Mouse (Mus musculus) ES-Bruce4 (cell line): ENCODE measurements around the gene Fndc8.

Experiments
- CTCF ChIP-seq: IDR thresholded peaks from one replicate; pipeline ENCODE4 v1.8.1; 2011; ENCODE audit warnings: low read depth, low read length
- POLR2A ChIP-seq: IDR thresholded peaks from one replicate; pipeline ENCODE4 v1.8.1; 2011; ENCODE audit warnings: low read length; ENCODE audit not compliant: insufficient read depth

GRCm38 (mm10) chr11:82865957-82866356 is 26.0 kb upstream of the Fndc8 start:
- TF ChIP-seq CTCF (no peak), POLR2A (no peak)
